ENCODE assay signal across 8 mouse cellular contexts in genomic region chr8:124663112-124663873, GRCm38 (mm10). TPM values are rescaled to one million over a fixed set of nuclear protein-coding genes. Genes with fewer than 3 reads are reported as not detected.
DNase-seq lines count a peak whose midpoint lies in the region; ATAC-seq and TF ChIP-seq lines count a peak whose summit lies in the region.

TSS of gene 2310022B05Rik (minus strand) at chr8:124663369.

- peak; percentile 80 for ATAC-seq in Patski
- ATAC-seq in hindbrain, embryonic 11.5 days (ENCODE audit: low FRiP score) = peak; percentile 90
- ATAC-seq in lung, postnatal 0 days = peak; percentile 96

- peak within 1 kb of the TSS; percentile 86 for H3K4me3 ChIP-seq in hindbrain, embryonic 11.5 days (ENCODE audit: low read depth, low read length)
- peak within 1 kb of the TSS; percentile 84 for H3K4me3 ChIP-seq in lung, postnatal 0 days (ENCODE audit: low read depth, low read length)

- CTCF ChIA-PET in Patski (lab: Charles Lee) = no interaction called here

- in situ Hi-C loops in Patski (cut with MboI; ENCODE audit: low pct_unique_long_range_greater_than_20kb) = no loop called here

- no peak for TF ChIP-seq EP300 in lung, postnatal 0 days (IDR thresholded peaks at IDR 0.05)

- no peaks in the 10 kb centered on the region for H3K27me3 ChIP-seq in Patski
- H3K27me3 ChIP-seq in hindbrain, embryonic 11.5 days (ENCODE audit: control insufficient read depth, insufficient read depth, low read length) = no peaks in the 10 kb centered on the region
- H3K27me3 ChIP-seq in lung, postnatal 0 days (replicated peaks; ENCODE audit: insufficient read depth, low read length) = no peaks in the 10 kb centered on the region

- peak within 1 kb of the TSS; percentile 95 for H3K9ac ChIP-seq in hindbrain, embryonic 11.5 days (ENCODE audit: low read depth, low read length)
- H3K9ac ChIP-seq in lung, postnatal 0 days (replicated peaks; ENCODE audit: low read depth) = peak within 1 kb of the TSS; percentile 82

- 2% methylated on average over 56 of the region's 69 CpGs for WGBS in hindbrain, embryonic 11.5 days
- WGBS in lung, postnatal 0 days = 4% methylated on average over 55 of the region's 69 CpGs

- no peaks in the 10 kb centered on the region for H3K9me3 ChIP-seq in hindbrain, embryonic 11.5 days (ENCODE audit: control insufficient read depth, low read length)
- H3K9me3 ChIP-seq in lung, postnatal 0 days (ENCODE audit: low read length) = no peaks in the 10 kb centered on the region

- peak within 1 kb of the TSS; percentile 83 for H3K27ac ChIP-seq in hindbrain, embryonic 11.5 days (ENCODE audit: low read depth, low read length)
- H3K27ac ChIP-seq in lung, postnatal 0 days (ENCODE audit: low read length) = peak within 1 kb of the TSS; percentile 86

- no peaks in the 10 kb centered on the region for H3K36me3 ChIP-seq in hindbrain, embryonic 11.5 days (ENCODE audit: control insufficient read depth, insufficient read depth, low read length)
- H3K36me3 ChIP-seq in lung, postnatal 0 days (ENCODE audit: insufficient read depth, low read length) = no peaks in the 10 kb centered on the region

- H3K4me2 ChIP-seq in hindbrain, embryonic 11.5 days (replicated peaks; ENCODE audit: low read depth, low read length) = peak within 1 kb of the TSS; percentile 83
- H3K4me2 ChIP-seq in lung, postnatal 0 days (replicated peaks; ENCODE audit: low read depth, low read length) = peak within 1 kb of the TSS; percentile 90

- H3K4me1 ChIP-seq in hindbrain, embryonic 11.5 days (replicated peaks; ENCODE audit: control insufficient read depth, insufficient read depth, low read length) = peaks cover 5% of the 10 kb centered on the region; the same call in 1 of the 2 replicates
- peaks cover 20% of the 10 kb centered on the region; the same call in 1 of the 2 replicates for H3K4me1 ChIP-seq in lung, postnatal 0 days (ENCODE audit: insufficient read depth, low read depth, low read length)

- no peak for TF ChIP-seq CTCF in Patski (IDR thresholded peaks at IDR 0.05)
- TF ChIP-seq CTCF in lung, postnatal 0 days (IDR thresholded peaks at IDR 0.05) = peak; percentile 36

- POLR2A ChIA-PET in Patski (lab: Charles Lee) = no interaction called here

- DNase-seq in Patski (ENCODE audit: low read depth, low spot score) = no peak
- DNase-seq in cerebellum, postnatal 10 days = peak; percentile 93 to 94
- DNase-seq in frontal cortex, postnatal 10 days (ENCODE audit: low spot score in 2 of 2) = peak; percentile 78 to 80
- peak; percentile 89 for DNase-seq in hindbrain, embryonic 11.5 days (ENCODE audit: low spot score)
- peak; percentile 87 to 88 for DNase-seq in layer of hippocampus, postnatal 10 days (ENCODE audit: low spot score in 2 of 2)
- DNase-seq in lung, postnatal 0 days (ENCODE audit: low spot score) = peak; percentile 96
- peak; percentile 78 for DNase-seq in ovary, postnatal 10 days (ENCODE audit: low spot score)
- peak; percentile 67 for DNase-seq in thymus, postnatal 0 days (ENCODE audit: low spot score)

RNA-seq across cellular contexts. Expression of gene 2310022B05Rik, which starts in this region (rescaled TPM):
- polyA plus RNA-seq in Patski (2021) = 84.9 TPM
- 19.6 and 22.6 TPM in 2 replicates for polyA plus RNA-seq in hindbrain, embryonic 11.5 days (2014; fragmentation: Nextera tagmentation; extraction: Ambion mirVana)
- total RNA-seq in layer of hippocampus, postnatal 10 days (2021) = 100 to 1,000 TPM in 1 of 2 experiments, 10 to 100 TPM in 1; 96.2 to 106 TPM
- polyA plus RNA-seq in lung, postnatal 0 days (2015; fragmentation: Nextera tagmentation; extraction: Ambion mirVana) = 25.2 and 26.0 TPM in 2 replicates
- polyA plus RNA-seq in thymus, postnatal 0 days (2015; fragmentation: Nextera tagmentation; extraction: Ambion mirVana) = 6.7 and 6.9 TPM in 2 replicates
